Mouse (Mus musculus) lung, postnatal 0 days (tissue): Measurements from ENCODE around the gene Mplkip.

ENCODE experiments used
- CTCF ChIP-seq: IDR thresholded peaks from 2 replicates; pipeline ENCODE4 v1.5.1; 2016; ENCODE audit warnings: antibody characterized with exemption, mild to moderate bottlenecking
- EP300 ChIP-seq: IDR thresholded peaks from 2 replicates; pipeline ENCODE4 v1.6.1; 2016; ENCODE audit warnings: antibody characterized with exemption, mild to moderate bottlenecking, control low read depth

DNA sequence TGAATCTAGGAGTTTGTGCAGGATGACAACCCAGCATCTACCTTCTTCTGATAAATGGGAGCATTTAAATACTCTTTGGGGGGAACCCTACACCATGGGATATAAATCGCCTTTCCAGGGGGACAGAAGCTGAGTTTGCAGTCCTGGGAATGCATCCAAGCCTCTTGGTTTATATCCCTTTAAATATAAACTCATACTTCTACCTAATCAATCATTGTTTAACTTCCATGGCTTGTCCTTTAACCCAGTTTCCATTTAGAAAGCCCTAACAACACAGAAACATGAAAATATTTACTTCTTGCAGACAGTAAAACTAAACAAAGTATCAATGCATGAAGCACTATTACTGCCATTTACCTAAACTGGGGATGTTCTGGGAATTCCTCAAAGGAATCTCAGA, 3.6 kb upstream of the Mplkip start:
- TF ChIP-seq CTCF (no peak), EP300 (no peak)
